Mouse (Mus musculus): ENCODE data around the gene Fance.
"Not testable (repeated sequence)": the region's sequence is repeated elsewhere in the genome, so short reads cannot be mapped to it uniquely, and the experiment has no call there.

Gene Fance

GRCm38 (mm10) chr17:28349264-28349880 lies 36.1 kb downstream of the Fance start:
- no peak for DNase-seq (ENCODE audit: low spot score in 2 of 2)

- DNase-seq (ENCODE audit: low spot score in 2 of 2), result no peak
These were observed 36.7 kb downstream of the Fance start for GRCm38 (mm10) chr17:28349901-28350465.

- no peak for DNase-seq (ENCODE audit: low spot score in 2 of 2)
These were observed 37.4 kb downstream of the Fance start, which contains the start of gene Tead3 for GRCm38 (mm10) chr17:28350466-28351352. TSS of gene Tead3 (minus strand) at chr17:28350817.

- DNase-seq (ENCODE audit: low spot score in 2 of 2), result no peak
These were observed 38.1 kb downstream of the Fance start for GRCm38 (mm10) chr17:28351353-28351890.

GRCm38 (mm10) chr17:28352018-28352417 lies 38.7 kb downstream of the Fance start:
- DNase-seq (ENCODE audit: low spot score in 2 of 2), result no peak

GRCm38 (mm10) chr17:28355871-28356270 lies 42.6 kb downstream of the Fance start:
- no peak for DNase-seq (ENCODE audit: low spot score in 2 of 2)

- not testable (repeated sequence) for DNase-seq (ENCODE audit: low spot score in 2 of 2)
These were observed 45.4 kb downstream of the Fance start for GRCm38 (mm10) chr17:28358576-28359261.

- no peak for DNase-seq (ENCODE audit: low spot score in 2 of 2)
These were observed 47.4 kb downstream of the Fance start for GRCm38 (mm10) chr17:28360531-28361277.

- DNase-seq (ENCODE audit: low spot score in 2 of 2), result no peak
These were observed 48.8 kb downstream of the Fance start for GRCm38 (mm10) chr17:28361921-28362652.

- no peak for DNase-seq (ENCODE audit: low spot score in 2 of 2)
These were observed 49.5 kb downstream of the Fance start for GRCm38 (mm10) chr17:28362653-28363292.

- no peak for DNase-seq (ENCODE audit: low spot score in 2 of 2)
These were observed 50.2 kb downstream of the Fance start for GRCm38 (mm10) chr17:28363507-28363906.

GRCm38 (mm10) chr17:28365122-28365521 lies 51.8 kb downstream of the Fance start, which contains the start of gene Tulp1:
TSS of gene Tulp1 (minus strand) at chr17:28365222.
- no peak for DNase-seq (ENCODE audit: low spot score in 2 of 2)

GRCm38 (mm10) chr17:28368449-28368848 lies 55.1 kb downstream of the Fance start:
- no peak for DNase-seq (ENCODE audit: low spot score in 2 of 2)

GRCm38 (mm10) chr17:28369056-28369455 lies 55.7 kb downstream of the Fance start:
- no peak for DNase-seq (ENCODE audit: low spot score in 2 of 2)

- DNase-seq (ENCODE audit: low spot score in 2 of 2), result no peak
These were observed 58.0 kb downstream of the Fance start for GRCm38 (mm10) chr17:28371286-28371685.

GRCm38 (mm10) chr17:28371941-28372340 lies 58.6 kb downstream of the Fance start:
- no peak for DNase-seq (ENCODE audit: low spot score in 2 of 2)

GRCm38 (mm10) chr17:28373821-28374220 lies 60.5 kb downstream of the Fance start:
- DNase-seq (ENCODE audit: low spot score in 2 of 2), result no peak

- no peak for DNase-seq (ENCODE audit: low spot score in 2 of 2)
These were observed 61.2 kb downstream of the Fance start for GRCm38 (mm10) chr17:28374494-28374893.

- no peak for DNase-seq (ENCODE audit: low spot score in 2 of 2)
These were observed 62.3 kb downstream of the Fance start for GRCm38 (mm10) chr17:28375592-28376061.
